Mouse (Mus musculus): ENCODE data around the gene Ppp1r1b. TPM values are rescaled to one million over a fixed set of nuclear protein-coding genes. Genes with fewer than 3 reads are reported as not detected.

The Ppp1r1b gene
- polyA plus RNA-seq, 1 experiment = 0.02 TPM

GRCm38 (mm10) chr11:98390141-98390540, 41.9 kb downstream of the Ppp1r1b start:
- peaks cover 34% of the 10 kb centered on the region for H3K27me3 ChIP-seq (ENCODE audit: control insufficient read depth)
- H3K4me3 ChIP-seq (replicated peaks) = no peak overlapping the region
- H3K36me3 ChIP-seq (ENCODE audit: control insufficient read depth) = no peaks in the 10 kb centered on the region; the same call in 1 of the 2 replicates
- TF ChIP-seq GATA1 (IDR thresholded peaks at IDR 0.05; ENCODE audit: low read length) (no peak), TAL1 (IDR thresholded peaks at IDR 0.05; ENCODE audit: low read length) (no peak)
- H3K9me3 ChIP-seq (ENCODE audit: control insufficient read depth, low read length) = no peaks in the 10 kb centered on the region
- peaks cover 46% of the 10 kb centered on the region for H3K4me1 ChIP-seq (ENCODE audit: control insufficient read depth)

- no peak for TF ChIP-seq TAL1 (IDR thresholded peaks at IDR 0.05; ENCODE audit: low read length)
- TF ChIP-seq GATA1 (IDR thresholded peaks at IDR 0.05; ENCODE audit: low read length) = no peak
- H3K4me3 ChIP-seq (replicated peaks) = no peak overlapping the region
- no peaks in the 10 kb centered on the region for H3K9me3 ChIP-seq (ENCODE audit: control insufficient read depth, low read length)
- H3K27me3 ChIP-seq (ENCODE audit: control insufficient read depth) = peaks cover 15% of the 10 kb centered on the region
- H3K36me3 ChIP-seq (ENCODE audit: control insufficient read depth) = peaks cover 2% of the 10 kb centered on the region
- peaks cover 56% of the 10 kb centered on the region for H3K4me1 ChIP-seq (ENCODE audit: control insufficient read depth)
These were observed 43.8 kb downstream of the Ppp1r1b start for GRCm38 (mm10) chr11:98392034-98392433.

DNA sequence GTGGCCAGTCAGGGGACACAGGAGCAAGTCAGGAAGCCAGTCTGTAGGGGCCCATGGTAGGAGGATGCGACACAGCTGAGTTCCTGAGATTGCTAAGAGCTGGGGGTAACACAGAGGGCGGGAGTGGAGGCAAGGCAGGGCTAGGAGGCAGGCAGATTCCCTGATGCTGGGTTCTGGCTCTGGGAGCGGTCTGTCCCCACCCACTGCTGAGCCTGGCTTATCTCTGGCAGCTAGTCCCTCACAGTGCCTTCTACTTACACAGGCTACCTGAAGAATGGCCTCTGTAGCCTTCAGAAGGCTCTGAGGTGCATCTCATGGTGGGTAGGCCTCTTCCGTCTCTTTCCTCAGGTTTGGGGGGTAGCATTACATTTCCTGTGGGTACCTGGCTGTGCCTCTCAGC, 44.4 kb downstream of the Ppp1r1b start:
- Histone ChIP-seq H3K4me3 (replicated peaks) (peak overlapping the region; percentile 43), H3K4me1 (ENCODE audit: control insufficient read depth) (peaks cover 56% of the 10 kb centered on the region), H3K27me3 (ENCODE audit: control insufficient read depth) (peaks cover 9% of the 10 kb centered on the region)

GRCm38 (mm10) chr11:98393317-98393716, 45.1 kb downstream of the Ppp1r1b start:
- Histone ChIP-seq H3K36me3 (ENCODE audit: control insufficient read depth) (peaks cover 7% of the 10 kb centered on the region), H3K9me3 (ENCODE audit: control insufficient read depth, low read length) (no peaks in the 10 kb centered on the region), H3K4me3 (replicated peaks) (peak overlapping the region; percentile 43), H3K27me3 (ENCODE audit: control insufficient read depth) (peaks cover 2% of the 10 kb centered on the region), H3K4me1 (ENCODE audit: control insufficient read depth) (peaks cover 56% of the 10 kb centered on the region)
- no peak for TF ChIP-seq TAL1 (IDR thresholded peaks at IDR 0.05; ENCODE audit: low read length)
- TF ChIP-seq GATA1 (IDR thresholded peaks at IDR 0.05; ENCODE audit: low read length) = no peak

More for the DNA sequence above, 44.4 kb downstream of the Ppp1r1b start:
- H3K9me3 ChIP-seq (ENCODE audit: control insufficient read depth, low read length) = no peaks in the 10 kb centered on the region
- peaks cover 4% of the 10 kb centered on the region for H3K36me3 ChIP-seq (ENCODE audit: control insufficient read depth)
- TF ChIP-seq TAL1 (IDR thresholded peaks at IDR 0.05; ENCODE audit: low read length) (no peak), GATA1 (IDR thresholded peaks at IDR 0.05; ENCODE audit: low read length) (peak; percentile 68)

GRCm38 (mm10) chr11:98394301-98394700, 46.1 kb downstream of the Ppp1r1b start:
- Histone ChIP-seq H3K9me3 (ENCODE audit: control insufficient read depth, low read length) (no peaks in the 10 kb centered on the region), H3K36me3 (ENCODE audit: control insufficient read depth) (peaks cover 7% of the 10 kb centered on the region), H3K4me1 (ENCODE audit: control insufficient read depth) (peaks cover 59% of the 10 kb centered on the region), H3K27me3 (ENCODE audit: control insufficient read depth) (no peaks in the 10 kb centered on the region), H3K4me3 (replicated peaks) (no peak overlapping the region)
- TF ChIP-seq GATA1 (IDR thresholded peaks at IDR 0.05; ENCODE audit: low read length) = no peak
- TF ChIP-seq TAL1 (IDR thresholded peaks at IDR 0.05; ENCODE audit: low read length) = no peak

DNA sequence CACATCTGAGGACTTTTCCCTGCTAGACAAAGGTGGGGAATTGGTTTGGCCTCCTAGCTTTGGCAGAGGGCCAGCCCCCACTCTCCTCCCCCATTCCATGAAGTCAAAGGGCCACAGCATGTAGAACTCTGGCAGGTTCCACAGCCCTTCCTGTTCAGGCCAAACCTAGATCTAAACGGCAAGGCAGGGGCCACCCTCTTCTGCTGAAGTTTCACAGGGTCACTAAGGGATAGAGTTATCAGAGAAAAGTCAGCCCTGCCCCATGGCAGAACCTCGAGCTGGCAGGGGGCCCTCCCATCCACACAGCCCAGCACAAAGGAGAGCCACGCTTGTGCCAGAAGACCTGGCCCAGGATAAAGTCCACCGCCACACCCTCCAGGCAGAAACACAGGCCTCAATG, 46.8 kb downstream of the Ppp1r1b start:
- no peaks in the 10 kb centered on the region for H3K27me3 ChIP-seq (ENCODE audit: control insufficient read depth)
- H3K4me3 ChIP-seq (replicated peaks) = no peak overlapping the region
- TF ChIP-seq TAL1 (IDR thresholded peaks at IDR 0.05; ENCODE audit: low read length) (no peak), GATA1 (IDR thresholded peaks at IDR 0.05; ENCODE audit: low read length) (no peak)
- peaks cover 66% of the 10 kb centered on the region for H3K4me1 ChIP-seq (ENCODE audit: control insufficient read depth)
- peaks cover 7% of the 10 kb centered on the region for H3K36me3 ChIP-seq (ENCODE audit: control insufficient read depth)
- no peaks in the 10 kb centered on the region for H3K9me3 ChIP-seq (ENCODE audit: control insufficient read depth, low read length)

DNA sequence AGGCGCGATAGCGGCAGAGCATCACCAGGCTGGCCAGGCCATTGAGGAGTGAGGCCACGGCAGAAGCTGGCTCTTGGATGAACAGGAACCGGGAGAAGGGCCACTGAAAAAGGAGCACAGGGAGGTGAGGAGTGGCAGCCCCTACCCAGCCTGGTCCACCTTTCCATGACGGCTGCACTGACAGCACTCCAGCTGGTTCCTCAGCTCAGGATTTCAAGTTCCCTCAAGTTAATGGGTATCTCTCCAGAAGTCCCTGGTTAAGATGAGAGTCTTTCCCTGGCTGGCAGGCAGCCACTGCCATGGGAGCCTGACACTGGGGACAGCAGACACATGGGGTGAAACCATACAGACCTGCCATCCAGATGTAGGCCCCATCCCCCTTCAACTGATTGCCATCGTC, 49.7 kb downstream of the Ppp1r1b start:
- TF ChIP-seq TAL1 (IDR thresholded peaks at IDR 0.05; ENCODE audit: low read length) (no peak), GATA1 (IDR thresholded peaks at IDR 0.05; ENCODE audit: low read length) (no peak)
- Histone ChIP-seq H3K9me3 (ENCODE audit: control insufficient read depth, low read length) (no peaks in the 10 kb centered on the region), H3K36me3 (ENCODE audit: control insufficient read depth) (peaks cover 7% of the 10 kb centered on the region), H3K27me3 (ENCODE audit: control insufficient read depth) (peaks cover 4% of the 10 kb centered on the region; the same call in 1 of the 2 replicates), H3K4me3 (replicated peaks) (no peak overlapping the region), H3K4me1 (ENCODE audit: control insufficient read depth) (peaks cover 56% of the 10 kb centered on the region)

- no peaks in the 10 kb centered on the region for H3K9me3 ChIP-seq (ENCODE audit: control insufficient read depth, low read length)
- H3K36me3 ChIP-seq (ENCODE audit: control insufficient read depth) = peaks cover 7% of the 10 kb centered on the region
- TF ChIP-seq TAL1 (IDR thresholded peaks at IDR 0.05; ENCODE audit: low read length) (no peak), GATA1 (IDR thresholded peaks at IDR 0.05; ENCODE audit: low read length) (no peak)
These were observed 52.0 kb downstream of the Ppp1r1b start, which contains the start of gene Pgap3 for GRCm38 (mm10) chr11:98400161-98400726. Pgap3 (minus strand) TSS chr11:98400490.

DNA sequence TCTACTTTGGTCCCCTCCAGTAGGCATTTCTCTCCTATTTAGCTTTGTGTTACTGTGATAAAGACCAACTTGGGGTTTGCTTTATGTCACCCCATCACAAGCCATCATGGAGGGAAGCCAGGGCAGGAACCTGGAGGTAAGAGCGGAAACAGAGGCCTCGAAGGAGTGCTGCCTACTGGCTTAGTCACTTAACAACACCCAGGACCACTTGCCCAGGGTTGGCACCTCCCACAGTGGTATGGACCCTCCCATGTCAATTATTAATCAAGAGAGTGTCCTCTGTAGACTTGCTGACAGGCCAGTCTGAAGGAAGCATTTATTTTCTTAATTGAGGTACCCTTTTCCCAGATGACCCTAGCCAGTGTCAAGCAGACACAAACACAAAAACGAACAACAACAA, 52.6 kb downstream of the Ppp1r1b start:
- Histone ChIP-seq H3K9me3 (ENCODE audit: control insufficient read depth, low read length) (no peaks in the 10 kb centered on the region), H3K27me3 (ENCODE audit: control insufficient read depth) (peaks cover 18% of the 10 kb centered on the region), H3K4me3 (replicated peaks) (peak overlapping the region; percentile 78), H3K36me3 (ENCODE audit: control insufficient read depth) (peaks cover 7% of the 10 kb centered on the region), H3K4me1 (ENCODE audit: control insufficient read depth) (peaks cover 31% of the 10 kb centered on the region)
- TF ChIP-seq GATA1 (IDR thresholded peaks at IDR 0.05; ENCODE audit: low read length) (no peak), TAL1 (IDR thresholded peaks at IDR 0.05; ENCODE audit: low read length) (no peak)

More at GRCm38 (mm10) chr11:98400161-98400726, 52.0 kb downstream of the Ppp1r1b start, which contains the start of gene Pgap3:
- Histone ChIP-seq H3K27me3 (ENCODE audit: control insufficient read depth) (peaks cover 18% of the 10 kb centered on the region), H3K4me1 (ENCODE audit: control insufficient read depth) (peaks cover 33% of the 10 kb centered on the region), H3K4me3 (replicated peaks) (peak within 1 kb of the TSS; percentile 78)

All from erythroblast, embryonic 14.5 days (primary cell).